Mouse (Mus musculus) CH12.LX (cell line): ENCODE results near the gene 6430531B16Rik. TPM values are rescaled to one million over a fixed set of nuclear protein-coding genes. Genes with fewer than 3 reads are reported as not detected.
A peak's percentile ranks its signal among the peaks of the same experiment; 100 is the strongest.

Experiments used
- DNase-seq: peaks from one replicate; pipeline ENCODE4 v3.0.0-alpha.2; 2013; ENCODE audit errors: extremely low read depth
- H3K27ac ChIP-seq: 2 replicates; pipeline ENCODE4 v1.5.1; 2012; ENCODE audit warnings: low read depth, mild to moderate bottlenecking, control low read depth, moderate library complexity; ENCODE audit not compliant: insufficient read depth
- H3K27me3 ChIP-seq: replicated peaks from 2 replicates; pipeline ENCODE3; 2012; ENCODE audit warnings: inconsistent platforms
- H3K36me3 ChIP-seq, 2 experiments: replicated peaks in 1 of 2; 2 replicates each; pipeline versions ENCODE3 to v1.6.1; 2012; ENCODE audit warnings: inconsistent platforms in 1 of 2, low read length in 1 of 2, mild to moderate bottlenecking in 1 of 2, mixed read lengths in 1 of 2, moderate library complexity in 1 of 2; ENCODE audit not compliant: control insufficient read depth in 1 of 2, insufficient read depth in 1 of 2
- H3K4me1 ChIP-seq, 2 experiments: 2 replicates each; pipeline ENCODE4 v1.6.1; 2012; ENCODE audit warnings: inconsistent platforms in 1 of 2, moderate library complexity in 1 of 2; ENCODE audit not compliant: insufficient read depth in 2 of 2, control insufficient read depth in 1 of 2
- H3K4me2 ChIP-seq: 2 replicates; pipeline ENCODE4 v1.6.1; 2012; ENCODE audit warnings: low read depth, mild to moderate bottlenecking, control low read depth; ENCODE audit not compliant: poor library complexity, insufficient read depth, severe bottlenecking
- H3K4me3 ChIP-seq, 3 experiments: fragments of 150-350 bp in 1 of 3; sonication (generic) in 1 of 3; replicated peaks in 1 of 3; 2 replicates each; pipeline versions ENCODE3 to v1.5.1; 2011 to 2012; ENCODE audit warnings: low read depth in 2 of 3, low read length in 2 of 3, mild to moderate bottlenecking in 2 of 3, moderate library complexity in 2 of 3, control low read depth in 1 of 3, improper control_type of control experiment in 1 of 3, inconsistent platforms in 1 of 3, mixed read lengths in 1 of 3; ENCODE audit not compliant: poor library complexity in 1 of 3
- H3K79me2 ChIP-seq: replicated peaks from 2 replicates; pipeline ENCODE4 v1.6.1; 2012; ENCODE audit warnings: mild to moderate bottlenecking, moderate library complexity; ENCODE audit not compliant: control insufficient read depth, poor library complexity, insufficient read depth, severe bottlenecking; ENCODE audit errors: extremely low read depth
- H3K9ac ChIP-seq: 2 replicates; pipeline ENCODE4 v1.6.1; 2012; ENCODE audit warnings: low read depth, mild to moderate bottlenecking, control low read depth, moderate library complexity; ENCODE audit not compliant: insufficient read depth
- H3K9me3 ChIP-seq: replicated peaks from 2 replicates; pipeline ENCODE3; 2012; ENCODE audit warnings: low read length, inconsistent platforms, mixed read lengths
- BHLHE40 ChIP-seq: IDR thresholded peaks from 2 replicates; pipeline ENCODE4 v1.6.1; 2011; ENCODE audit warnings: mild to moderate bottlenecking, low read depth, low read length, improper control_type of control experiment
- CHD1 ChIP-seq: IDR thresholded peaks from 2 replicates; pipeline ENCODE4 v1.6.1; 2012; ENCODE audit warnings: low read depth, low read length, improper control_type of control experiment, inconsistent platforms
- CHD2 ChIP-seq: IDR thresholded peaks from 2 replicates; pipeline ENCODE4 v1.6.1; 2011; ENCODE audit warnings: low read length, improper control_type of control experiment
- CTCF ChIP-seq, 2 experiments: IDR thresholded peaks in 1 of 2; conservative IDR thresholded peaks in 1 of 2; 2 replicates each; pipeline ENCODE4 v1.5.1; 2011 to 2012; ENCODE audit warnings: low read depth in 2 of 2, low read length in 2 of 2, improper control_type of control experiment in 1 of 2, inconsistent platforms in 1 of 2, mild to moderate bottlenecking in 1 of 2, moderate library complexity in 1 of 2
- E2F4 ChIP-seq: IDR thresholded peaks from 2 replicates; pipeline ENCODE4 v1.6.1; 2011; ENCODE audit warnings: low read depth, low read length, improper control_type of control experiment; ENCODE audit not compliant: insufficient replicate concordance
- ELF1 ChIP-seq: IDR thresholded peaks from 2 replicates; pipeline ENCODE4 v1.6.1; 2014; ENCODE audit warnings: low read depth, mild to moderate bottlenecking, inconsistent platforms, low read length, improper control_type of control experiment
- EP300 ChIP-seq: IDR thresholded peaks from 2 replicates; pipeline ENCODE4 v1.6.1; 2011; ENCODE audit warnings: low read length, improper control_type of control experiment
- IRF4 ChIP-seq: IDR thresholded peaks from 2 replicates; pipeline ENCODE4 v1.6.1; 2014; ENCODE audit warnings: low read depth, mild to moderate bottlenecking, inconsistent platforms, low read length, improper control_type of control experiment
- MAZ ChIP-seq: IDR thresholded peaks from 2 replicates; pipeline ENCODE4 v1.6.1; 2012; ENCODE audit warnings: low read depth, mild to moderate bottlenecking, inconsistent platforms, low read length, improper control_type of control experiment, moderate library complexity
- MEF2A ChIP-seq: IDR thresholded peaks from 2 replicates; pipeline ENCODE4 v1.6.1; 2014; ENCODE audit warnings: low read depth, mild to moderate bottlenecking, inconsistent platforms, low read length, improper control_type of control experiment, borderline replicate concordance
- MYC ChIP-seq: IDR thresholded peaks from 2 replicates; pipeline ENCODE4 v1.6.1; 2011; ENCODE audit warnings: low read depth, mild to moderate bottlenecking, improper control_type of control experiment, low read length
- NELFE ChIP-seq: IDR thresholded peaks from 2 replicates; pipeline ENCODE4 v1.6.1; 2011; ENCODE audit warnings: low read depth, low read length, improper control_type of control experiment
- NRF1 ChIP-seq: IDR thresholded peaks from 2 replicates; pipeline ENCODE4 v1.6.1; 2014; ENCODE audit warnings: low read depth, mild to moderate bottlenecking, inconsistent platforms, low read length, improper control_type of control experiment, moderate library complexity
- PAX5 ChIP-seq: IDR thresholded peaks from 2 replicates; pipeline ENCODE4 v1.6.1; 2012; ENCODE audit warnings: low read length, inconsistent platforms, mixed read lengths
- POLR2A ChIP-seq: IDR thresholded peaks from 2 replicates; pipeline ENCODE4 v1.6.1; 2011; ENCODE audit warnings: low read depth, mild to moderate bottlenecking, improper control_type of control experiment, low read length
- TBP ChIP-seq: conservative IDR thresholded peaks from 2 replicates; pipeline ENCODE4 v1.6.1; 2011; ENCODE audit warnings: low read depth, low read length, improper control_type of control experiment
- TCF12 ChIP-seq: IDR thresholded peaks from 2 replicates; pipeline ENCODE4 v1.6.1; 2014; ENCODE audit warnings: low read depth, mild to moderate bottlenecking, inconsistent platforms, low read length, improper control_type of control experiment
- UBTF ChIP-seq: IDR thresholded peaks from 2 replicates; pipeline ENCODE4 v1.6.1; 2012; ENCODE audit warnings: low read depth, mild to moderate bottlenecking, inconsistent platforms, low read length, improper control_type of control experiment, moderate library complexity
- USF1 ChIP-seq: IDR thresholded peaks from 2 replicates; pipeline ENCODE4 v1.6.1; 2014; ENCODE audit warnings: low read depth, mild to moderate bottlenecking, inconsistent platforms, low read length, improper control_type of control experiment
- USF2 ChIP-seq: conservative IDR thresholded peaks from 2 replicates; pipeline ENCODE4 v1.6.1; 2011; ENCODE audit warnings: low read depth, low read length, improper control_type of control experiment
- ZC3H11A ChIP-seq: IDR thresholded peaks from 2 replicates; pipeline ENCODE4 v1.6.1; 2012; ENCODE audit warnings: low read depth, mild to moderate bottlenecking, inconsistent platforms, low read length, improper control_type of control experiment
- ZKSCAN1 ChIP-seq: IDR thresholded peaks from 2 replicates; pipeline ENCODE4 v1.6.1; 2012; ENCODE audit warnings: low read depth, inconsistent platforms, low read length, improper control_type of control experiment, borderline replicate concordance
- ZMIZ1 ChIP-seq: IDR thresholded peaks from 2 replicates; pipeline ENCODE4 v1.6.1; 2012; ENCODE audit warnings: low read depth, mild to moderate bottlenecking, inconsistent platforms, low read length, improper control_type of control experiment
- ZNF384 ChIP-seq: IDR thresholded peaks from 2 replicates; pipeline ENCODE4 v1.6.1; 2012; ENCODE audit warnings: low read depth, low read length, improper control_type of control experiment, inconsistent platforms
- dilution Hi-C: fragments of 300-500 bp; cut with MboI; formaldehyde crosslinking; loops from 2 replicates; pipeline ENCODE4 v1.14.3; 2020; ENCODE audit warnings: low sequenced_read_pairs; ENCODE audit not compliant: extremely low pct_unique_long_range_greater_than_20kb, extremely low pct_ligation_motif_present
- in situ Hi-C: fragments of 300-500 bp; cut with MboI; formaldehyde crosslinking; loops from 3 replicates; pipeline ENCODE4 v1.14.3; 2019; ENCODE audit warnings: low sequenced_read_pairs, low pct_ligation_motif_present, low pct_unique_long_range_greater_than_20kb, mixed read lengths
- polyA plus RNA-seq: library from polyadenylated mRNA; unstranded; fragments of >175 nt; gene quantifications from 2 replicates; pipeline ENCODE4 v1.2.1, GENCODE M21; 2012; ENCODE audit warnings: low read depth; ENCODE audit not compliant: insufficient read length
- total RNA-seq, 2 experiments: library from RNA; depleted of rRNA; stranded (reverse); fragments of 300-350 nt in 1 of 2; fragments of >200 nt in 1 of 2; gene quantifications; 2 replicates each; pipeline ENCODE4 v1.2.3; 2012 to 2014

The 6430531B16Rik gene
- total and polyA plus RNA-seq, 3 experiments, result 0.13 to 0.21 TPM; not detected in 1

DNA sequence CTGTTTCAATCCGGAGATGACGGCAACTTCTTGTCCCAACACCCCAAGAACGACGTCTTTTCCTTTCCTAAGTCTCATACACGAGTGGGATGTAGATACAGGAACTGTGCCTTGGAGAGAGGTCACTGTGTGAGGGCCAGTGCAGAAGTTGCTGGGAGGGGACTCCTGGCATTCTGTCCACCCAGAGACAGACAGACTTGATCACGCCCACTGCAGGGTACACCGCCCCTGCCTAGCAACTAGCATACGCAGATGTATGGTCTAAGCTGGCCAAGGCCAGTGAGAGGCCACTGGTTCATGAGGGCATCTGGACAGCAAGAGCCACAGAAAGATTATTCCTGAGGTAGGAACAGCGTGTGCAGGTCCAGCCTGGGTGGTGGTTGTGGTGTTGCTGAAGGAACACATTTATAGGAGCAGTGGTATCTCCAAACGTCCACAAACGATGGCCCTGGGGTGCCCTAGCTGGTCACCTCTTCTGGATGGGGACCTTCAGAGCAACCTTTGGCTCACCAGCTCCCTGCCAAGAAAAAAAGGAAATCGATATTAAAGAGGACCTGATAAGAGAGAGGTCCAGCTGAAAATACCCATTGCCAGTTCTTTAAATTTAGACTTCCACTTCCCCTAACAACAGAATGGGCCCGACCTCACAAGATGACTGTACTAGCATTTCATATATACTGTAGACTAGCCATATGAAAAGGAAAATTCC is 610 bp upstream of the 6430531B16Rik start:
- Histone ChIP-seq H3K27ac (no peak overlapping the region), H3K4me3 (no peak overlapping the region), H3K36me3 (peaks cover 41 to 53% of the 10 kb centered on the region in 2 experiments), H3K79me2 (no peaks in the 10 kb centered on the region), H3K9ac (no peak overlapping the region), H3K9me3 (no peaks in the 10 kb centered on the region), H3K27me3 (no peaks in the 10 kb centered on the region), H3K4me1 (peaks cover 7 to 64% of the 10 kb centered on the region in 2 experiments), H3K4me2 (no peak overlapping the region)
- TF ChIP-seq POLR2A, result no peak
- no peak for TF ChIP-seq NRF1
- DNase-seq, result no peak
- in situ Hi-C loops (no loop called here), dilution Hi-C loops (no loop called here)

DNA sequence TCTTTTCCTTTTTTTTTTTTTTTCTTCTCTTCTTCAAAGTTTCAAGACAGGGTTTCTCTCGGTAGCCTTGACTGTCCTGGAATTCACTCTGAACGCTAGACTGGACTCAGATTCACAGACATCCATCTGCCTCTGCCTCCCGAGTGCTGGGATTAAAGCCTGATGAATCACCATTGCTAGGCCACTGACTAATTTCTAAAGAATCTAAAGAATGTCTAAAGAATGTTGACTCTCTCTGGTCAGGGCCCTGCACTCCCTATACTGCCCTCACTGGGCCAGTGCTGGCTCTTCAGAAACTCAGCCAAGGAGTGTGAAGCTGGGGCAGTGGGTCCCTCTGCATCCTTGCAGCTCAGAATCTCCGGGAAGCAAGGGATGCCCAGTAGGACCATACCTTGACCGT is 3.1 kb downstream of the 6430531B16Rik start:
- Histone ChIP-seq H3K4me1 (peaks cover 39 to 84% of the 10 kb centered on the region in 2 experiments), H3K9ac (no peak overlapping the region), H3K79me2 (no peaks in the 10 kb centered on the region), H3K27me3 (no peaks in the 10 kb centered on the region), H3K27ac (no peak overlapping the region), H3K4me2 (no peak overlapping the region), H3K9me3 (no peaks in the 10 kb centered on the region), H3K4me3 (no peak overlapping the region), H3K36me3 (peaks cover 14 to 23% of the 10 kb centered on the region in 2 experiments)
- dilution Hi-C loops (no loop called here), in situ Hi-C loops (no loop called here)
- TF ChIP-seq TBP (no peak), USF2 (no peak), PAX5 (no peak), E2F4 (no peak), ZNF384 (peak; percentile 20; the same call in 1 of the 2 replicates)
- no peak for DNase-seq

DNA sequence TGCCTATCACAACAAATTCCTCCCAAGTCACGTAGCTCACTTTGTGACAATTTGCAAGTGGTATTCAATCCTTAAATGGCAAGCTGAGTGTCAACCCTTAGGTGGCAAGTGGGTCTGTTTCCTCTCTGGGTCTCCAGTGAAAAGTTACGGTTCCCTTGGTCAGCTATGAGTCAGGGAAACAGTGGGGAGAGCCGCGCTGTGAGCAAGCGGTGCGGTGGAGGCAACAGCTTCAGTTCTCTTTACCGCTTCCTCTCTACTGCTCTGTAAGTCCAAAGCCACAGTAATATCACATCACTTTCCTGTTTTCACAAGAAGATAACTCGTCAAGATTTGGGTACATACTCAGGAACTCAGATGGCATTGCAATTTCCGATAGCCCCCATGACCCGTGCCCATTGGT is 4.2 kb downstream of the 6430531B16Rik start:
- dilution Hi-C loops, result no loop called here
- H3K9ac ChIP-seq, result peak overlapping the region; percentile 27; the same call in 1 of the 2 replicates
- H3K4me2 ChIP-seq, result no peak overlapping the region; the same call in 1 of the 2 replicates
- H3K27ac ChIP-seq, result peak overlapping the region; percentile 91
- H3K79me2 ChIP-seq, result no peaks in the 10 kb centered on the region
- H3K4me1 ChIP-seq, result peaks cover 45 to 83% of the 10 kb centered on the region in 2 experiments
- in situ Hi-C loops, result no loop called here
- DNase-seq, result peak; percentile 78
- no peaks in the 10 kb centered on the region for H3K9me3 ChIP-seq
- peaks cover 10 to 16% of the 10 kb centered on the region in 2 experiments for H3K36me3 ChIP-seq
- no peaks in the 10 kb centered on the region for H3K27me3 ChIP-seq
- peak overlapping the region in 1 of 3 experiments; percentile 29 for H3K4me3 ChIP-seq
- TF ChIP-seq ZC3H11A (no peak), CHD1 (no peak), ZKSCAN1 (no peak), MEF2A (peak; percentile 37; the same call in 1 of the 2 replicates), ELF1 (0 out of 2 replicates have a peak, but pooled peaks have one; percentile 8), MAZ (no peak), EP300 (peak; percentile 89), E2F4 (no peak), NELFE (no peak), CTCF (conservative IDR thresholded peaks at IDR 0.05 in 1 of 2, IDR thresholded peaks at IDR 0.05 in 1 of 2; ENCODE audit: low read depth in 2 of 2, low read length in 2 of 2) (0 out of 4 replicates have a peak, but pooled peaks of 1 of the 2 experiments have one; percentile 4), TCF12 (peak; percentile 52), MYC (no peak), BHLHE40 (peak; percentile 34; the same call in 1 of the 2 replicates), TBP (peak; percentile 54; the same call in 1 of the 2 replicates), USF1 (no peak), IRF4 (peak; percentile 76), CHD2 (peak; percentile 54; the same call in 1 of the 2 replicates), ZMIZ1 (no peak), UBTF (0 out of 2 replicates have a peak, but pooled peaks have one; percentile 66)
- TF ChIP-seq, all 38 proteins: peak for 10
